Mouse (Mus musculus): Measurements from ENCODE around the gene 1700069L16Rik. TPM values are rescaled to one million over a fixed set of nuclear protein-coding genes. Genes with fewer than 3 reads are reported as not detected.

Gene 1700069L16Rik
- not detected for total RNA-seq (2021)
- long read RNA-seq, experiment 1 = 0 reads
- long read RNA-seq, experiment 2 = 0 reads

DNA sequence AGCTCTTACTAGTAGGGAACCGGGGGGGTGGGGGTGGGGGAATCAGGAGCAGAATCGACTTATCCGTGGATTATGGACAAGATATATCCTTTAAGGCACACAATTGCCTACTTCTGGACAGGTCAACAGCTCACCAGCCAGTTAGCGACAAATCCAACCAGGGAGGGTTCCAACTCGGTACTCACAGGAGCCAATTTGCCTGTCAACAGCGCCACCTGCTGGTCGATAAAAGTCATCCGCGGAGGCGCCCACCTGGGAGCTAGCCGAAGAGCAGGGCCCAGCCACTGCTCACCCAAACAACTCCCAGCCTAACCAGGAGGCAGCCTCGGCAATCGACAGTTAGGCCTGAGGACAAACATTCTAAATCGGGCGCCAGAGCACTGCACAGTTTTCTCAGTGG, at the start of gene 1700069L16Rik:
TSS of gene 1700069L16Rik (minus strand) at position 327 of the 400 bp plus-strand sequence.
- peak; percentile 90 to 92 for DNase-seq (ENCODE audit: low spot score in 2 of 2)

DNA sequence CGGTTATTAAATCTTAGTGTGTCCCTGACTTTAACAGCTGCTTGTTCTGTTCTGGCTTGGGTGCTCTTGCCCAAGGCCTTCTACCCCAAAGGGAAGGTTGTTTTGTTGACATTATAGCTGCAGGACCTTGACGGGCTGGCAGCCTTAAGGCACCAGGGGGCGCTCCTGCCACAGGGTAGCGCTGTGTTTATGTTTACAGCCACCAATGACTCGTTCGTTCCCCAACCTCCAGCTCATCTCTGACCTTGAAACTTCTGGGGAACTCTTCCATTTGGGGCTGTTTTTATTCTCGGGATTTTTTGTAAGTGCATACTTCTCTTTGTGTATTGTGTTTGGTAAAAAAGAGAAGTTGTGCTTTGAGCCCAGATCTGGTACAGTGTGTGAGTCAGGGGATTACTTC, 49.1 kb upstream of the 1700069L16Rik start:
- DNase-seq (ENCODE audit: low spot score in 2 of 2) = peak; percentile 77 to 87

DNA sequence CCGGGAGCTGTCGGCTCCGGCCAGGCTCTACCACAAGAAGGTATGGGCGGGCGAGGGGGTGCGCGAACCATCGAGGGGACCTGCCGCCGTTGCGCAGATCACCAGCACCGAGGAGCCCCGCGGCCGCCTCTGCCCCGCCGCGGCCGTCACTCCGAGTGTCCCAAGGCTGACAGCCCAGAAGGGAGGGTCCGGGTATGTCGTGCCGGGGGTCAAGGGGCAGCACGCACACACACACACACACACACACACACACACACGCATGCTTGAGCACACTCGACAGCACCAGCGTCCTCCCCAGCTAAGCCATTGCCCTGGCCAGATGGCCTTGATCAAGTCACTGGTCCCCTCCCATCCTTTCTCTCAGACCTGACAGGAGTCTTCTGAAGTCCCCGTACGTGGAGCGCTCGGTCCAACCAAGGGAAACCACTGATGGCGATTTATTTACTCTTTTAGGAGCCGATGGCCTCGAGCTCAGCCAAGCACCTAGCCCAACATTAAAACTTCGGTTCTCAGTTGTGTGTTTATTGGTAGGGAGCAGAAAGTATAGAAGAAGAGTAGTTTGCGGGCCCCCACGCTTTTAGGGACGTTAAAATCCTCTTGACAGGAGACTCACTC, 48.4 kb upstream of the 1700069L16Rik start:
- DNase-seq (ENCODE audit: low spot score in 2 of 2) = no peak

DNA sequence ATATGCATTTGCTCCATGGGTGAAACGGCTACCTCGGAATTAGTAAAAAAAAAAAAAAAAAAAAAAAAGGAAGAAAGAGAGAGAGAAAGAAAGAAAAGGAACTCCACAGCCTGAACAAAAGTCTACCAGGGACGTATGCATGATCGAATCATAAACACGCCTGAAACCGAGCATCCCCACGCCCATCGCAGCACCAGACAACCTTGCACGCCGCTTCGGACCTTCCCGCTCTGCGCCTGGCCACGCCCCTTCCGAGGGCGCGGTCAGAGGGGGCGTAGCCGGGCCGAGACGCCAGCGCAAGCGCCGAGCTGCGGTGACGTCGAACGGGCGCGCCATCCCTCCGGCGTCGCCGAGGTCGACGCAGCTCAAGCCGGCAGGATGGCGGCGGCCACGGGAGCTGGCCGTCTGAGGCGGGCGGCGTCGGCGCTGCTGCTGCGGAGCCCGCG, 47.9 kb upstream of the 1700069L16Rik start, which contains the start of the genes Sart3 and Iscu:
TSS of gene Sart3 (minus strand) at position 61 of the 446 bp plus-strand sequence.
TSS of gene Iscu (plus strand) at position 299 of the 446 bp plus-strand sequence.
- DNase-seq (ENCODE audit: low spot score in 2 of 2) = peak; percentile 94 to 96

DNA sequence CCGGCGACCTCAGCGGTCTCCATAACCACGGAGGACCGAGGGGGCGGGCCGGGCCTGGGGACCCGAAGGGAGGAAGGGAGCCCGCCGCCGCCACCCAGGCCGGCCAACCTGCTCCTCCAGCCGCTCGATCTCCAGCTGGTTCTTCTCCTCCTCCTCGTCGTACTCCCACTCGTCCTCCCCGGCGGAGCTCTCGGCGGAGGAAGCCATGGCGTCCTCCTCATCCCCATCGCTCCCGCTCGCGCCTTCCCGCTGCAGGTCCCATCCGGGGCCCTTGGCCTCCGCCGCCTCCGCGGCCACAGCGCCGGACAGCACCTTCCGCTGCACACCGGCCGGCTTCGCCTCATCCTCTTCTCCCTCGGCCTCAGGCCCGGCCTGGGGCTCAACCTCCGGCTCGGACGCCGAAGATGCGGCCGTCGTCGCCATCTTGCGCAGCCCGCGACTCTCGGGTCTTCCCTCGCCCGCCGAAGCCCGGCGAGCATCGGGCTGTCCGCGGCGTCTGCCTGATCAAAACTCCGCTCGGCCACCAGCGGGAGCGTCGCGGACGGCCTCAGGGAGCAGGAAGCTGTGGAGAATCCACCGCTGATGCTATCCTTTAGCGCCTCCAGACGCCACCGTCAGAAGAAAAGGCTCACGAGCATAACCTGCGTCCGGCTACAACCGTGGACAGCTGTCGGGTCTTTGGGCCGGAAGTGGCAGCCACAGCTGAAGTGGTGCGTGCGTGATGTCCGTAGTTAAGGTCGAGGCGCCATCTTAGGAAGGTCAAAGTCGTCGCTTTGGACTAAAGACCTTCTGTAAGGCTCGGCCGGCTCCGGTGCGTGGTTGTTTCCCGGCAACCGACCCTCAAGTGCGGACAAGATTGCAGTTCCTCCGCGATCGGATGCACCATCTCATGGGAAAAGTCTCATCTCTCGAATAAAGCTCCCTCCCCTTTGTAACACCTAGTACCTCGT, 46.9 kb upstream of the 1700069L16Rik start:
- peak; percentile 81 to 85 for DNase-seq (ENCODE audit: low spot score in 2 of 2)

DNA sequence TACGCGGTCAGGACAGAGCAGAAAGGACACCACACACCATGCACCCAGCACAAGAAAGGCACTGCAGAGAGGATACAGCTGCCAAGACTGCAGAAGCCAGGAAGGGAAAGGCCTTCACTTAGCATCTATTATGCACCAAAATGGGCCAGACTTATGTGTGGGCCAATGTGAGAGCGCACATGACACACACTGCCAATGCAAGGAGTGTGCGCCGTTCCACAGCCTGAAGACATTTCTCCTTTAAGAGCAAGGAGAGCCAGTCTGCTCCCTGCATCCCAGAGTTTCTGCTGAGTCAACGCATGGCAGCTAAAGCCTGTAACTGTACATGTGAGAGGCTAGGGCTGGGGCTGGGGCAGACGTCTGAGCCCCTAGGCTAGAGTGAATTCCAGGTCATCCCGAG, 44.2 kb upstream of the 1700069L16Rik start:
- peak in 1 of 2 experiments; percentile 40 for DNase-seq (ENCODE audit: low spot score in 2 of 2)

DNA sequence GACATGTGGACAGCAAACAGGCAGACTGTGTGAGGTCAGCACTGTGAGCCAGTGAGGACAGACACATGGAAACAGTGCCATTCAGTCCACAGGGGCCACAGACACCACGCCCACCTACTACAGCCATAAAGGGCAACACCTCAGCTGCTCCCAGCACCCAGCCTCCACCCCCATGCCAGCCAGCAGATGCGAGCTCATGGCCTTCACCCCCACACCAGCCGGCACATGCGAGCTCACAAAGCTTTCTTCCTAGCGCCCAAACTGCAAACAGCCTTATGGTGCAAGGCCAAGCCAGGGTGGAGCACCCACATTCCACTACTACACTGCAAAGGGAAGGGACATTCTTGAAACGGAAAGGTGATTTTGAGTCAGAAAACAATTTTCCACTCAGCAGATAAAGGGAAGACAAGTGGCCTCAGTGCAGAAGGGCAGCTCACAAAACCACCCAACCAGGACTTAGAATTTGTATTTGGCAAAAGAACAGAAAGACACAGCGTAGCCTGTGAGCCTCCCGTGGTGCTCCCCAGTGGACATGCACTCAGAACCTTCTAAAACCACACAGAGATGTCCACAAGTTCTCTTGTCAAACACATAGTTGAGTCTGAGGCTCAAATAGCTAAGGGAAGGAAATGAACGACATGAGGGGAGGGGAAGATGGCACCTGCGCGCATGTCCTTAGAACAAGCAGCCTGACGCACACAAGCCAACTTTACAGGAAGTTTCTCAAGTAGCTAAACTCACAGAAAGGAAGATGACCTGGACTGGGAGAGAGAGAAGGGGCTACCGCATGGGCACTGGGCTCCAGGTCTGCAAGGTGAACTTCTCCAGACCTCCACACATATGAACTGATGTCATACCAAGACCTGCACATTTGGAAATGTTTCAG, 41.3 kb upstream of the 1700069L16Rik start:
- peak in 1 of 2 experiments; percentile 34 for DNase-seq (ENCODE audit: low spot score in 2 of 2)

DNA sequence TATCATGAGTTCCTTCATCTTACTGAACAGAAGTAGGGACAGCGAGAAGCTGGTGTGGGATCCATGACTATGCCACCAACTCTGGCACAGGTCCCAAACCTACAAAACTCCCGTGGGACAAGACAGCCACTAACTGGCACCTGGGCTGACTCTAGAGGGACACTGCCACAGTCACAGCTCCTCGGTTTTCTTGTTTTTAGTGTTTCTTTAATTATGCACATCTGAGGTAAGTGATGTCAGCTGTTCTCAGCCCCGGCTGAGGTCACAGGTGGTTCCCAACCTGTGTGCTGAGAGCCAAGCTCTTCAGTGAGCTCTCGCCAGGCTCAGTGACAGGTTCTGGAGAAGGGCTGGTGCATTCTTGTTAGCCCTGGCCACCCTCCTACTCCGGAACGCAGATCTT, 39.9 kb upstream of the 1700069L16Rik start:
- DNase-seq (ENCODE audit: low spot score in 2 of 2) = no peak

DNA sequence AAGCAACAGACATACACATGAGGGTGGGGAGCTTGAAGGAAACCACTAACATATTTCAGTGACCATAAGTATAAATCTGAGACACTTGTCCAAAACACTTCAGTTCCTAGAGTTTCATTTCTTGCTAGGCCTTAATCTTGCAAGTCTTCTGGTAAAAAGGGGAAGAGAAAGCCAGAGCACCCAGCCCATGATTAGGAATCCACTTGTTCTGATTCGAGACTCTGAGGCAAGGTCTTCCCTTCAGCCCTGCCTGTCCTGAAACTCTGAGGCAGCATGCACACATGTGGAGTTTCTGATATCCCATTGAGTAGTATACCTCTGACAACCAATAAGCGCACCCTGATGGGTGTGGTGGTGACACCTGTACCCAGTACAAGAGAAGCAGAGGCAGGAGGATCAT, 37.0 kb upstream of the 1700069L16Rik start:
- no peak for DNase-seq (ENCODE audit: low spot score in 2 of 2)

DNA sequence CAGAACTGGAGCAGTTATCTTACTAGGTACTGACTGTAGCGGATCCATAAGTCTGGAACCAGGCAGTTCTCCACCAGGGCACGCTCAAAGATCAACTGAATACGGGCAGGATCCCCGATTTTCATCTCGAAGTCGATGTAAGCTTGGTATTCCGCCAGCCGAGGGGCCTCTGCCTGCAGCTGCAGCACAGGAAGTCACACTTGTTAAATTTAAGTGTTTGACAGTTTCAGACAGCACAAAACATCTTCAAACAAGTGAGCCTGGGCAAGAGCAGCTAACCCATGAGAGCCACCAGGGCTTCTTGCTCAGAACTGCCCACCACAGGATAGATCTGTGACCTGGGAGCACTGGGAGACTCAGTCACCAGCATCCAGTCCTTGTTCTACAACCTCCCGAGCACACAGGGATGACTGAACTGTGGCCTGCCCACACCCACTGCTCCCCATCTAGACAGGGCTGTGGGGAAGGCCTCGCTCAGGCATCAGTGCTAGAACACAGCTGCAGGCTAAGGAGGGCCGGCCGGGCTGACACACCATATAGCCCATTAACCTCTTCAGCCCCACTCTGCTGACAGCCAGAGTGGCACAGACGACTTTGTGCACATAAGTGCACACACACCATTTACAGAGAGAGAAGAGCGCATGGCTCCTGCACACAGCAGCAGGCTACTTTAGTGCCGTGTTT, 30.9 kb upstream of the 1700069L16Rik start:
- no peak for DNase-seq (ENCODE audit: low spot score in 2 of 2)

DNA sequence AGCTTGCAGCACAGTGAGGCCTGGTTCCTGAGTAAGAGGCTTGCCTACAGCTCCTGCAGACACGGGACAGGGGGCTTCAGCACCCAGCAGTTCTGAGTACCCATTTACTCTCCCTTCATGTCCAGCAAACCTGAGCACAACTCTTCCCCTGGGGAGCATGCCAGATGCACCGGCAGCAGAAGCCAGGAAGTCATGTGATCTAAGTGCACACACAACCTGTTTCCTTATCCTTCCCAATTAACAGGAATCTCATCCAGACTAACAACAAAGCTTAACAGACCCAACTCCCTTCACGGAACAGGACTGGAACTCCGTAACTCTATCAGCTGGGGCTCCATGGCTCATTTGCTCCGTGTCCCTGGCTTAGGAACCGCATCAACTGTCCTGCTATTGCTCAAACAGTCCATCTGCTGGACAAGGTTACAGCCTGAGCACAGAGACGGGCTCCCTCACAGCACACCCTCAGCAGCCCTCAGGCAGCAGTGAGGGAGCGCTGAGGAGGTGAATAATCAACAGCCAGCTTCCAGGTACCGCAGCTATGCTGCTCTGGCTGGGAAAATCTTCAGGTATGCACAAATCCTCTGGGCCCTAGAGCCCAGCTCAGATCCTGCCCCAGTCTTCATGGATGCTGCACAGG, 27.1 kb upstream of the 1700069L16Rik start:
- no peak for DNase-seq (ENCODE audit: low spot score in 2 of 2)

DNA sequence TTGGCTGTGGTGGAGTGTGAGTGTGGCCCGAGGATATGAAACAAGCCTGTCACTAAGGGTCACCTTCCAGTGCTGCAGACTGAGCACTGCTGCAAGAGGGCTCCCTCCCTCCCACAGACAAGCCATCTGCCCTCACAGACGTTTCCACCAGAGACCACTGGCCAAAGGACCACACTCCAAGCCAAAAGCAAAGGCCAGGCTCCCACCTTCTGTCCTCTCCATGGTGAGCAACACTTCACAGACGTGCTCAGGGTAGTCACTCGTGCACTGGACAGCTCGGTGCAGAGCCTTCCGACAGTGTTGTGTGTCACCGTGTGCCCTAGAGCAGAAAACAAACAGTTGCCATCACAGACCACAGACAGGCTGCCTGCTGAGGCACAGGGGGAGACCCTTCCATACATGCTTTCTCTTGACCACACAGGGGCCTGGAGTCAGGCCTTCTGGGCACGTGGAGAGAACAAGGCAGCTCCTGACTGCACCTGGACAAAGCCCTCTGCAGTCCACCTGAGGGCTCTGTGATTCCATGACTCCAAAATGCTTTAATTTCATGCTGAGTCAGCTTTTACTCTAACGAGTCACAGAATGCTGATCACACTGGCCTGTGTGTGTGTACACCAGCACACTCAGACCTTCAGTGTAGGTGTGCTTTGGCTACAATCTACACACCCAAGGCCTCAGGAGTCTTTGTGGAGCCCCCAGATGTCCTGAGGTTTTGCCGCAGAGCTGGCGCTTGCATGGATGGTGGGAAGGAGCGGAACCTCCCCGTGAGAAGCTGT, 24.2 kb upstream of the 1700069L16Rik start:
- DNase-seq (ENCODE audit: low spot score in 2 of 2) = no peak

DNA sequence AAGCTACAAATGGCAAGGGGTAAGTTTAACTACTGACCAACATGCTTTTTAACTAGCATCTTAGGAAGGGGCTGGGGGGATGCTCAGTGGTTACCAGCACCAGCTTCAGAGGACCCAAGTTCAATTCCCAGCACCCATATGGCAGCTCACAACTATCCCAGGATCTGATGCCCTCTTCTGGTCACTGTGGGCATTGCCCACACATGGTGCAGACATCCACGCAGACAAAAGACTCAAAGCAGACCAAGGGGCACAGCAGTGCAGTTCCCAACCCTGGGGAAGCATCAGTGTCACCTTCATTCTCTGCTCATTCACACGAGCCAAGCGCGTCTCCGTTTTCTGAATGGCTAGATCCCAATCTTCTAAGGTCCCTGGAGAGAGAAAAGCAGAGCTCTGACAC, 23.1 kb upstream of the 1700069L16Rik start:
- DNase-seq (ENCODE audit: low spot score in 2 of 2) = no peak

DNA sequence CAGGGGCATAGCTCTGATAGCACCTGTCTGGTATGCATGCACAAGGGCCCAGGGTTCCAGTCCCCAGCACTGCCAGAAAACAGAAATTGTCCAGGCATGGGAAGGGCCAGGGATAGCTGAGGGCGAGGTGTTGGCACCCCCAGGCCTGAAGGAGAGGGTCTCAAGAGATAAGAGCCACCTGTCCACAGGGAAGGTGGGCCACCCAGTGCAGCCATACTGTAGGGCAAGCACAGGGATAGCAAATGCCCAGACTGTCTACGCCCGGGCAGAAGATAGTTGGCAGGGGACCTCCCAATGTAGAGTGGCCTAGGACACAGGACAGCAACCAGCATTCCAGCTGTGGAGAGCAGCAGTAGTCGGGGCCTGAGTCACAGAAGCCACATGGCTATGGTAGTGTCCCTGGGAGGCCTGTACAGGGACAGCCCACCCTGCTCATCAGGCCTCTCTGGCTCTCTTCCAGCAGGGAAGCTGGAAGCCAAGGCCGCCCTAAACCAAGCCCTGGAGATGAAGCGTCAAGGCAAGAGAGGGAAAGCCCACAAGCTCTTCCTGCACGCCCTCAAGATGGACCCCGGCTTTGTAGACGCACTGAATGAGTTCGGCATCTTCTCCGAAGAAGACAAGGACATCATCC, 13.2 kb upstream of the 1700069L16Rik start:
- no peak for DNase-seq (ENCODE audit: low spot score in 2 of 2)

DNA sequence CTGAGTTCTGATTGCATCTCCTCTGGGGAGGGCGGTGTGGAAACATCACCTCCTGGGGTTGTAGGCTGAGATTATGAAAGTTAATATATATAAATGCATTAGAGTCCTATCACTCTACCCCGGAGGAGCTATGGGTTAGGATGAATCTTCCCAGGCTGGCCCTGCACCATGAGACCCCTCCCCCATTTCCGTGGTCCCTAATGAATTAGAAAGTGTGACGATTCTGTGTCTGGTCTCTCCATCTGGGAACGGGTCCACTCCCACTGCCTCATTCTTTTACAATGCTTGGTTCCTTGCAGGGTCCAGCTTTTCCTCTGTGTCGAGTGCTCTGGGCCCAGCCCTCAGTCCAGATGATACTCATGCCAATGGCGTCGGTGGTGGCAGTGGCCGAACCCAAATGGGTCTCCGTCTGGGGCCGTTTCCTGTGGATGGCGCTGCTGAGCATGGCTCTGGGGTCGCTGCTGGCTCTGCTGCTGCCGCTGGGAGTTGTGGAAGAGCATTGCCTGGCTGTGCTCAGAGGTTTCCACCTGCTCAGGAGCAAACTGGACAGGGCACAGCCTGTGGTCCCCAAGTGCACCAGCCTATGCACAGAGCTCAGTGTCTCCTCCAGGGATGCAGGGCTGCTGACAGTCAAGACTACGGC, 12.1 kb upstream of the 1700069L16Rik start:
- no peak for DNase-seq (ENCODE audit: low spot score in 2 of 2)

DNA sequence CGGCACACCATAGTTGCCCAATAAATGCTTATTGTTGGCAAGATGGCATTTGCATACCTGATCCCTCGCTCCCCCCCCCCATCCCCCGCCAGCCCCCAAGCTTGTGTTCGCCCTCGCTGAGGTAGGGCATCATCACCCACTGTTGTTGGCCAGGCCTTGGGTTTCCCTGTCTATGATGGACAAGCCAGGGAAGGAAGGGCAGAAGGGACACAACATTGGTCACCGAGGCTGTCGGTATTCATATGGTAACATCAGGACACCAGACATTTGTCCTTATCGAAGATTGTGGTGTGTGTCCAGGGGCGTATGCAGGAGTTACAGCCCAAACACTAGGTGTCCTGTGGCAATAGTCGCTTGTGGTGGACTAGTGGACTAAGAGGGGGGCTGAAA, 11.5 kb upstream of the 1700069L16Rik start:
- DNase-seq (ENCODE audit: low spot score in 2 of 2) = no peak

DNA sequence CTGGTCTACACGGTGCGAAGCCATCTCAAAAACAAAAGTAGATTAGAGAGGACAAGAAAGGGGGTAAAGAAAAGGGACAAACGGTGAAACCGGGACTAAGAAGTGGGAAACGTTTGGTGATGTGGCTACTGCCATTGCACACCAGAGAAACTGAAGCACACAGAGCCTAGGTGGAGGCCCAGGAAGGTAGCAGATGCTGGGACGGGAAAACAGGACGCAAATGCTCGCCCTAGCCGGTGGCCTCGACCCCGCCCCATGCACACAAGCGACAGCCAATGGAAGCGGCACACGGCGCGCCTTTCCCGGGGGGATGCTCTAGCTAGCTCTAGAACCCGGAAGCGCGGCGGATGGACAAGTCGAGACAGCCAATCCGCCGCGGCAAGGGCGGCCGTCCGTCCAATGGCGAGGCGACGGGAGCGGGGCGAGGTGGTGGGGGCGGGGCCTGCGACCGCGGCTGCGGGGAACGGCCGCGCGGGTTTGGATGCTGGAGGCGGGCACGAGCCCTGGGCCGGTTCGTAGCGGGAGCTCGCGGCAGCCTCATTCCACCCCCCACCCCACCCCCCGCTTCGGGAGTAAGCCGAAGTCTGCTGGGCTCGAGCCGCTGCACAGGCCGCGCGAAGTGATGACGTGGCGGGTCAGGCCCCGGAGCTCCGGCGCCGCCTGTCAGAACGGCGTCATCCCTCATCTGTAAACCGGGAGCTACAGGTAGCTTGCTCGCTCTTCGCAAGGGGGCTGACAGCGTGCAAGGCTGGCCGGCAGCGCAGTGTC, 11.0 kb upstream of the 1700069L16Rik start, which contains the start of gene Ficd:
TSS of gene Ficd (plus strand) at position 459 of the 768 bp plus-strand sequence.
- DNase-seq (ENCODE audit: low spot score in 2 of 2) = peak; percentile 87 to 93

All from left cerebral cortex, adult 18-20 months (tissue).